Mouse (Mus musculus) embryo, embryonic 10 days (tissue): ENCODE results near the gene Etnk2.
A peak's percentile ranks its signal among the peaks of the same experiment; 100 is the strongest.

Source experiments
- DNase-seq: peaks from one replicate; pipeline ENCODE4 v3.0.0-alpha.2; 2015; ENCODE audit warnings: low spot score

The Etnk2 gene

DNA sequence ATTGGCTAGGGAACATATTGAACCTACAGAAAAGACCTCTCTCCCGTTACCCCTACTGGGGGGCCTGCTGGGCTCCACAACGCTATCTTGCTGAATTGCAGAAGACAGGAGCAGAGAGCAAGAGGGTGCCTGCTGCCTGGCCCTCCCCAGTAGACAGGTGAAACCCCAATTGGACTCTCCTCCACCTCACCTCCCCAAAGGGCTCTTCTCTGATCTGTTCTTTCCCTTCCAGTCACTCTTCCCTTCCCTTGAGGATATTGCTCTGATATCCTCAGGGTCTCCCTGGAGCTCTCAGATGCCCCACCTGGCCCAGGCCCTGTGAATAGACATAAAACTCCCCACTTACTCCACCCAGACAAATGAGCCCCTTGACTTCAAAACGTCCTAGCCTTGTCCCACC, 53.7 kb downstream of the Etnk2 start:
- DNase-seq = no peak

DNA sequence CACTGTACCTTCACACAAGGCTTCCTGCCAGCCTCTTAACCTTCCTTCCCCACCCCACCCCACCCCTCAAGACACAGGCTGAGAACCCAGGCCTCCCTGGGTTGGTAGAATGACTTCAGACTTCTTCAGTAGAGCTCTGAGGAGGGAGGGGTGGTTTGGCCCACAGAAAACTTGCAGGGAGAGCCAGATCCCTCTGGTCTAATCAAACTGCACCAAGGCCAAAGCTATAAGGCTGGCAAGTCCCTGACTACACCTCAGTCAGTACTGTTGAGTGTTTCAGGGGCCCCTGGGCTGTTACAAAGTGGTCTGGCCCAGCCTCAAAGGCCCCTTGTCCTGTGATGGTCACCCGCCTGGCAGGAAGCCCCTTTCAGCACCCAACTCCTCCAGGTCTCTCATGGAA, 54.2 kb downstream of the Etnk2 start:
- no peak for DNase-seq

DNA sequence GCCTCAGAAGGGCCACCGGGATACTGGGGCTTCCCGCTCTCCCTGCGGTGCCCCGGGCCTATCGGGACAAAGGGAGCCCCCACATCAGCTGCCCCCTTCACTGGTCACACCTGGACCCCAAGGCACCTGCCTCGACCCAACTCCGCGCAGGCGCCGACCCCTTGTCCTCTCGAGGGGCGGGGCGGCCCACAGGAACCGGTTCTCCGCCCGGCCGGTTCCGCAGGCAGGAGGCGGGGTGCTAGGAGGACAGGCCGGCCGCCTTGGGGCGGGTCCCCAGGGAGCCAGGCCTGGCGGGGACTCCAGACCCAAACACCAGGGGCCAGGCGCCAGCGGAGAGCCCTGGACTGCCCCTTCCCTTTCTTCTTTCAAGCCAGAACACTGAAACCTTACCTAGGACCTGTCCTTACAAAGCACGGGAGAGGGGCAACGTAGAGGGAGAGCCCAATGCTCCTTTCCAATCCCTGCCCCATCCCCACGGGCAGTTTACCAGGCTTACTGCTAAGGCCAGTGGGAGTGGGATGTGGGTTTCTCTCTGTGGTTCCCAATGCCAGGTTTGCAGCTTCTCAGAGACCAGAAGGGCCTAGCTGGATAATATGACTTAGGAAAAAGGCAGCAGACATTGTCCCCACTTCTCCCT, 54.9 kb downstream of the Etnk2 start:
- no peak for DNase-seq

DNA sequence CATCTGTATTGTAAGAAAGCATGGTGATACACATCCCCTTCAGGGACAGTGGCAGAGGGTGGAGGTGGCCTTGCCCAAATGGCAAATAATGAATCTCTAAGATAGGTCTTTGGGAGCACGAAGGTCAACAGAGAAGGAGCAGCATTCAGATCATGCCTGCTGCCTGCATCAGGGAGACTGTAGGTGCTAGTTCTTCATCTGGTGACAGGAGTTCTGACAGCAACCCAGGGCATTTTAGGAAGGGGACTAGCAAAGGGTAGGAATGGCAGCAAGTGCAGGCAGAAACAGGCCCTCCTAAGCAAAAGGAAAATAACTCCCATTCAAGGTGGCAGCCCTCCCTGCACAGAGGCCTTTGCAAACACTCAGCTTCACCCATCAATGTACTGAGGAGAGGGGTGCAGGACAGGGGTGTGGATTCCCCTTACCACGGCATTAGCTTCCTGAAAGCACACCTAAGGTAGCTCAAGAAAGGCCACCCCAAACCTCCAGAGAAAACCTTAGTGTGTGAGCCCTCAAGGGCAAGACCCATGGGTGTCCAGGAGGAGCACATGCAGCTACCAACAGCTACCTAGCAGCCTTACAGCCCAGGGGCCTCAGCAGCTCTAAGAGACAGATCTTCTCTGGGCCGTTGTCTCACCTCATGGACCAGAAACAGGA, 55.9 kb downstream of the Etnk2 start:
- DNase-seq = no peak

DNA sequence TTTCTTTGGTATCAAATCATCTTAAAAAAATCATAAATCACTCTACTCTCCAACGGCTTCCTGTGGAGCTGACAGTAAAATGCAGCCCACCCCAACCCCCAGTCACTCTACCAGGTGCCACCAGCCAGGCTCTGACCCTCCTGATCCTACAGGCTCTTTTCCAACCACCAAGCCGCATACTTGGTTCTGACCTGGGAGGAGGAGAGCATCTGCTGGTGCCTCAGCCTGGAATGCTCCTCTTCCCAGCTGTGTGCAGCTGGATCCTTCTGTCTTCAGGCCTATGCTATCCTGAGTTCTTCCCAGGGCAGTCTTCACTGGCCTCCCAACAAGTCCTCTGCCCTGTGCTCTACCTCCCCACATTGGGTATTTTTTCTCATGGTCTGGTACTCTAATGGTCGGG, 57.1 kb downstream of the Etnk2 start:
- no peak for DNase-seq

DNA sequence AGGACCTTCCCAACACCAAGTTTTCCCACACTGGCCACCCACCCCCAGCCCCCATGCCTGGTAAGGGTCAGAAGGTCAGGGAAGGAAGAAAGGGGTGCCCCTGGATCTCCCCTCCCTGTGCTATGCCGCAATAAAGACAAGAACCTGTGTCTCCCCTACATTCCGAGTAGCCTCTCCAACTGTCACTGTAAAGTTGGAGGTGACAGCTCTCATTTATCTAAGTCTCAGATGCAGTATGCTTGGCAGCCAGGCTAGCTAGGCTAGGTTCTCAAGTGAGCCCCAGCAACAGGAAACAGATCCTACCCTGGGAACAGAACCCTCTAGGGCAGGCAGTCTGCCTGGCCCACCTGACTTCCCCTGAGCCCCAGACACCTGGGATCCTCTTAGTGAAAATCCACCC, 57.7 kb downstream of the Etnk2 start:
- DNase-seq = no peak

DNA sequence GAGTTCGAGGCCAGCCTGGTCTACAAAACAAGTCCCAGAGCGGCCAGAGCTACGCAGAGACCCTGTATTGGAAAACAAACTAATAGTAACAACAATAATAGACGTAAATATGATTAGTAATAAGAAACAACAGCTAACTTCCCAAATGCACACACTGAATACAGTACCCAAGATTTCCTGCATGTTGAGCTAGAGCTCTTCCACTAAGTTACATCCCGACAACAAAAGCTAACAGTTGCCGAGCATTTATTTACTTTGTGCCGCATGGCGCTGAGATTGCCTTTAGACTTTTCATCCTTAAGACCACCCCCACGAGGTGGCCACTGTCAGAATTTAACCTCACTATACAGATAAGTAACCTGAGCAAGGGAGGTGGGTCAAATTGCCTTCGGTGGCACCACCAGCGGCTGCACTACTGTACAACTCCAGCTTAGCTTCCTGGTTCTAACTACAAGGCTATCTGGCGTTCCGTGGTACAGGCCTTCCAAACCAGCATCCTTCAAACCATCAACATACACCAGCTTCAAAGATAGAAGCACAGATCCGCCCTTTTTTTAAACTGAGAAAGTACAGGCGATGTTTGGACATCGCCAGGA, 58.7 kb downstream of the Etnk2 start:
- DNase-seq = no peak

DNA sequence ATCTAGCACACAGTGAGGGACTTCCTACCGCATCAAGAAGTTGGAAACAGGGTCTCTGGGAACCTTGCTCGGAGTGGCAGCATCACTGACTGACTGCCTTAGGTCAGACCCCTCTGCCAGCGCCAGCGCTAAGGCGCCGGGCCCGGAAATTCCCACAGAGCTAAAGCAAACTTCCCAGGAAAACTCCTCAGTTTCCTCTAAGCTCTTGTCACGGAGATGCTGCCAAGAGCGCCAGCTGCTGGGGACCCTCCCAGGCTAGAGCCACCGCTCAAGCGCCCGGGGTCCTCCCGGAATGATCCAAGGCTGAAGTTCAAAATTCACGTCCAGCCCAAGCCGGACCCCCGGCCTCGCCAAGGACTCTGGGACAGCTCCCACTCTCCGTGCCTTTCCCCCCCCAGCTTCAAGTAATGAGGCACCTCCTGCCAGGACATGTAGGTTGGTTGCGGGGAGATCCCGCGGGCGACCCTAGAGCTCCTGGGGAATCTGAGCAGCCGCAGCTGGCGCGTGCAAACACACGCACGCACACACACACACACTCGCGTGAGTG, 59.3 kb downstream of the Etnk2 start:
- DNase-seq = peak; percentile 64

DNA sequence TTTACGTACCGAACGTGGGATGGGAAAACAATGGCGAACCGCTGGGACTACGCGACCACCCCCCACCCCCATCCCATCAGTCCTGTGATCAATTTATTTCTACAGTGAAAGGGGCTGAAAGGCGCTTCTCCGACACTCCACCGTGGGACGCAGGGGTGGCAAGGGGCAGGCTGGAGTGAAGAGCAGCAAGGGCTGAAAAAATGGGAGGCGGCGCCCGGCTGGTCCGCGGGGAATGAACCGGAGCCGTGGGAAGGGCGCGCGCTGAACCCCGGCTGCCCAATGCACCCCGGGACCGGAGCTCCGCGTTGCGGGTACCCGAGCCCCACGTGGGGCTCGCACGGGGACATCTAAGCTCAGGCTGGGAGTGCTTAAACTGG, 59.8 kb downstream of the Etnk2 start:
- DNase-seq = no peak

DNA sequence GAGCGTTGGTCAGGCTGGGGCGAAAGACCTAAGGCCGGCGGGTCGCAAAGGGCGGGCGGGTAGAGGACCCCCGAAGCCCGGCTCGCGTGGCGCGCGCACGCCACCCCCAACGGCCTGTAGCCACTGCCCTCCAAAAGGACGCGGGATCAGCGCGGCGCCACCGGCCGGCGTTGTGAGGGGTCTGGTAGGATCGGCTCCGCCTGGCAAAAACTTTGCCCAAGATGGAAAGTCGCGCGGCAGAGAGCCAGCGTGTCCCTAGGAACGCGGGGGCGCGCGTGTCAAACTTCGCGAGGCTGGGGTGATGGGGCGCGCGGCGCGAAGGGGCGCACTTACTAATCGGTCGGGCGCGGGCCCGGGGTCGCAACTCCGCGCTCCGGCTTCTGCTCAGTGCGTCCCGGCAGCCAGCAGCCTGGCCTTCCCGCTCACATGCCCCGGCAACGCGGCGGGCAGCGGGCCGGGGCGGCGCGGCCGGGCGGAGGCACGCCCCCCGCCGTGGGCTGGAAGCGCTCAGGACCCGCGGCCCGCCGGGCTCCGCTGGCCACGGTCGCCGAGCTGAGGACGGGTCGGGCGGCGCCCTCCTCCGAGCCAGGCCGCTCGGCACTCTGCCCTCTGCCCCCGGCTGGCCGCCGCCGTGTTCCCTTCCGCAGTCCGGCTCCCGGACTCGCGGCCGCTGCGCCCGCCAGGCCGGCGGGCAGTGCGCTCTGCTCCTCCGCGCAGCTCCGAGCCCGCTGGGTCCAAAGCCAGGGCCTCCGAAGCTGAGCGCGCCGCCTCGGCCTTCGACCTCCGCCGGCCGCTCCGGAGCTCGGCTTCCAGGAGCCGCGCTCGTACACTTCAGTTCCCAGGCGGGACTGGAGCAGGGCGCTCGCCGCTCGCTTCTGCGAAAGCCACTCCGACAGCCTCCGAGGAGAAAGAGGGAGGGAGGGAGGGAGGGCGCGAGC, 60.4 kb downstream of the Etnk2 start, which contains the start of gene Sox13:
TSS of gene Sox13 (minus strand) at position 835 of the 938 bp plus-strand sequence.
- DNase-seq = peak; percentile 86

DNA sequence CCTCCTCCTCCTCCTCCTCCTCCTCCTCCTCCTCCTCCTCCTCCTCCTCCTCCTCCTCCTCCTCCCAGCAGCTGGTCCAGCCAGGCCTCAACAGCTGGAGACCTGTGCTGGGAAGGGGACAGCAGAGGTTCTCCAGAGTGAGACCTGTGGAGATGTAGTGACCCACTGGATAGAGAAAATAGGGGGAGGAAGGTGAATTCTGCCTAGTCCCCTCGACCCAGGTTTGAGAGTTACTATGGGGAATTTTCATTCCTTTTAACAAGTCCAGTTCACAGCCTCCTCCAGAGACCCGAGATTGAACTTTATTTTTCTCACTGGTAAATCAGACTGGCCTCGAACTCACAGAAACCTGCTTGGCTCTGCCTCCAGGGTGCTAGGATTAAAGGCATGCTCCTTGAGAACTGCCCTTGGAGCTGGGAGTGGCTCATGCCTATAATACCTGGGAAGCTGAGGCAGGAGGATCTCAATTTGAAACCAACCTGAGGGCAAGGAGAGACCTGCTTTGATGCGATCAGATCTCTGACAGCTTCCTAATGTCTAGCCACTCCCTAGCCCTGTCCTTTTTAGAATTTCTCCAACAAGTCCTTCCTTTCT, 61.3 kb downstream of the Etnk2 start:
- DNase-seq = no peak
